Mouse (Mus musculus) CH12.LX (cell line): ENCODE measurements at regions not wholly inside any gene's neighbourhood (a gene's known extent, or its start where the extent isn't known, plus 50 kb on each side); places are given as distances from the start of the nearest gene placed in this dataset.

Source experiments
- DNase-seq: peaks from one replicate; pipeline ENCODE4 v3.0.0-alpha.2; 2013; ENCODE audit errors: extremely low read depth
- H3K27ac ChIP-seq: 2 replicates; pipeline ENCODE4 v1.5.1; 2012; ENCODE audit warnings: low read depth, mild to moderate bottlenecking, control low read depth, moderate library complexity; ENCODE audit not compliant: insufficient read depth
- H3K27me3 ChIP-seq: replicated peaks from 2 replicates; pipeline ENCODE3; 2012; ENCODE audit warnings: inconsistent platforms
- H3K36me3 ChIP-seq, 2 experiments: replicated peaks in 1 of 2; 2 replicates each; pipeline versions ENCODE3 to v1.6.1; 2012; ENCODE audit warnings: inconsistent platforms in 1 of 2, low read length in 1 of 2, mild to moderate bottlenecking in 1 of 2, mixed read lengths in 1 of 2, moderate library complexity in 1 of 2; ENCODE audit not compliant: control insufficient read depth in 1 of 2, insufficient read depth in 1 of 2
- H3K4me1 ChIP-seq, 2 experiments: 2 replicates each; pipeline ENCODE4 v1.6.1; 2012; ENCODE audit warnings: inconsistent platforms in 1 of 2, moderate library complexity in 1 of 2; ENCODE audit not compliant: insufficient read depth in 2 of 2, control insufficient read depth in 1 of 2
- H3K4me2 ChIP-seq: 2 replicates; pipeline ENCODE4 v1.6.1; 2012; ENCODE audit warnings: low read depth, mild to moderate bottlenecking, control low read depth; ENCODE audit not compliant: poor library complexity, insufficient read depth, severe bottlenecking
- H3K4me3 ChIP-seq, 3 experiments: fragments of 150-350 bp in 1 of 3; sonication (generic) in 1 of 3; replicated peaks in 1 of 3; 2 replicates each; pipeline versions ENCODE3 to v1.5.1; 2011 to 2012; ENCODE audit warnings: low read depth in 2 of 3, low read length in 2 of 3, mild to moderate bottlenecking in 2 of 3, moderate library complexity in 2 of 3, control low read depth in 1 of 3, improper control_type of control experiment in 1 of 3, inconsistent platforms in 1 of 3, mixed read lengths in 1 of 3; ENCODE audit not compliant: poor library complexity in 1 of 3
- H3K79me2 ChIP-seq: replicated peaks from 2 replicates; pipeline ENCODE4 v1.6.1; 2012; ENCODE audit warnings: mild to moderate bottlenecking, moderate library complexity; ENCODE audit not compliant: control insufficient read depth, poor library complexity, insufficient read depth, severe bottlenecking; ENCODE audit errors: extremely low read depth
- H3K9ac ChIP-seq: 2 replicates; pipeline ENCODE4 v1.6.1; 2012; ENCODE audit warnings: low read depth, mild to moderate bottlenecking, control low read depth, moderate library complexity; ENCODE audit not compliant: insufficient read depth
- H3K9me3 ChIP-seq: replicated peaks from 2 replicates; pipeline ENCODE3; 2012; ENCODE audit warnings: low read length, inconsistent platforms, mixed read lengths
- BHLHE40 ChIP-seq: IDR thresholded peaks from 2 replicates; pipeline ENCODE4 v1.6.1; 2011; ENCODE audit warnings: mild to moderate bottlenecking, low read depth, low read length, improper control_type of control experiment
- CHD1 ChIP-seq: IDR thresholded peaks from 2 replicates; pipeline ENCODE4 v1.6.1; 2012; ENCODE audit warnings: low read depth, low read length, improper control_type of control experiment, inconsistent platforms
- E2F4 ChIP-seq: IDR thresholded peaks from 2 replicates; pipeline ENCODE4 v1.6.1; 2011; ENCODE audit warnings: low read depth, low read length, improper control_type of control experiment; ENCODE audit not compliant: insufficient replicate concordance
- ETS1 ChIP-seq: conservative IDR thresholded peaks from 2 replicates; pipeline ENCODE4 v1.6.1; 2012; ENCODE audit warnings: low read depth, mild to moderate bottlenecking, inconsistent platforms, low read length, improper control_type of control experiment, moderate library complexity
- JUND ChIP-seq: conservative IDR thresholded peaks from 2 replicates; pipeline ENCODE4 v1.6.1; 2011; ENCODE audit warnings: low read depth, low read length, improper control_type of control experiment
- NELFE ChIP-seq: IDR thresholded peaks from 2 replicates; pipeline ENCODE4 v1.6.1; 2011; ENCODE audit warnings: low read depth, low read length, improper control_type of control experiment
- NRF1 ChIP-seq: IDR thresholded peaks from 2 replicates; pipeline ENCODE4 v1.6.1; 2014; ENCODE audit warnings: low read depth, mild to moderate bottlenecking, inconsistent platforms, low read length, improper control_type of control experiment, moderate library complexity
- PAX5 ChIP-seq: IDR thresholded peaks from 2 replicates; pipeline ENCODE4 v1.6.1; 2012; ENCODE audit warnings: low read length, inconsistent platforms, mixed read lengths
- POLR2A ChIP-seq: IDR thresholded peaks from 2 replicates; pipeline ENCODE4 v1.6.1; 2011; ENCODE audit warnings: low read depth, mild to moderate bottlenecking, improper control_type of control experiment, low read length
- POLR2AphosphoS2 ChIP-seq: IDR thresholded peaks from 2 replicates; pipeline ENCODE4 v1.6.1; 2011; ENCODE audit warnings: low read depth, low read length, improper control_type of control experiment
- TCF12 ChIP-seq: IDR thresholded peaks from 2 replicates; pipeline ENCODE4 v1.6.1; 2014; ENCODE audit warnings: low read depth, mild to moderate bottlenecking, inconsistent platforms, low read length, improper control_type of control experiment
- UBTF ChIP-seq: IDR thresholded peaks from 2 replicates; pipeline ENCODE4 v1.6.1; 2012; ENCODE audit warnings: low read depth, mild to moderate bottlenecking, inconsistent platforms, low read length, improper control_type of control experiment, moderate library complexity
- USF1 ChIP-seq: IDR thresholded peaks from 2 replicates; pipeline ENCODE4 v1.6.1; 2014; ENCODE audit warnings: low read depth, mild to moderate bottlenecking, inconsistent platforms, low read length, improper control_type of control experiment
- ZKSCAN1 ChIP-seq: IDR thresholded peaks from 2 replicates; pipeline ENCODE4 v1.6.1; 2012; ENCODE audit warnings: low read depth, inconsistent platforms, low read length, improper control_type of control experiment, borderline replicate concordance
- ZMIZ1 ChIP-seq: IDR thresholded peaks from 2 replicates; pipeline ENCODE4 v1.6.1; 2012; ENCODE audit warnings: low read depth, mild to moderate bottlenecking, inconsistent platforms, low read length, improper control_type of control experiment
- ZNF384 ChIP-seq: IDR thresholded peaks from 2 replicates; pipeline ENCODE4 v1.6.1; 2012; ENCODE audit warnings: low read depth, low read length, improper control_type of control experiment, inconsistent platforms
- dilution Hi-C: fragments of 300-500 bp; cut with MboI; formaldehyde crosslinking; loops from 2 replicates; pipeline ENCODE4 v1.14.3; 2020; ENCODE audit warnings: low sequenced_read_pairs; ENCODE audit not compliant: extremely low pct_unique_long_range_greater_than_20kb, extremely low pct_ligation_motif_present
- in situ Hi-C: fragments of 300-500 bp; cut with MboI; formaldehyde crosslinking; loops from 3 replicates; pipeline ENCODE4 v1.14.3; 2019; ENCODE audit warnings: low sequenced_read_pairs, low pct_ligation_motif_present, low pct_unique_long_range_greater_than_20kb, mixed read lengths

- Histone ChIP-seq H3K36me3 (no peaks in the 10 kb centered on the region), H3K4me2 (no peak overlapping the region), H3K9me3 (no peaks in the 10 kb centered on the region), H3K4me1 (no peaks in the 10 kb centered on the region), H3K4me3 (no peak overlapping the region), H3K9ac (no peak overlapping the region), H3K27ac (no peak overlapping the region), H3K27me3 (no peaks in the 10 kb centered on the region), H3K79me2 (no peaks in the 10 kb centered on the region; the same call in 1 of the 2 replicates)
- no peak for DNase-seq
- dilution Hi-C loops = no loop called here
- in situ Hi-C loops = no loop called here
- no peak for TF ChIP-seq ZMIZ1
- no peak for TF ChIP-seq JUND
- no peak for TF ChIP-seq TCF12
- TF ChIP-seq POLR2AphosphoS2 = no peak
- no peak for TF ChIP-seq ETS1
- TF ChIP-seq E2F4 = no peak
- no peak for TF ChIP-seq BHLHE40
- TF ChIP-seq NELFE = no peak
- TF ChIP-seq ZNF384 = no peak
- no peak for TF ChIP-seq NRF1
- TF ChIP-seq CHD1 = no peak
- no peak for TF ChIP-seq ZKSCAN1
These were observed 60.4 kb upstream of the C2cd4b start for GRCm38 (mm10) chr9:67698796-67699195.

DNA sequence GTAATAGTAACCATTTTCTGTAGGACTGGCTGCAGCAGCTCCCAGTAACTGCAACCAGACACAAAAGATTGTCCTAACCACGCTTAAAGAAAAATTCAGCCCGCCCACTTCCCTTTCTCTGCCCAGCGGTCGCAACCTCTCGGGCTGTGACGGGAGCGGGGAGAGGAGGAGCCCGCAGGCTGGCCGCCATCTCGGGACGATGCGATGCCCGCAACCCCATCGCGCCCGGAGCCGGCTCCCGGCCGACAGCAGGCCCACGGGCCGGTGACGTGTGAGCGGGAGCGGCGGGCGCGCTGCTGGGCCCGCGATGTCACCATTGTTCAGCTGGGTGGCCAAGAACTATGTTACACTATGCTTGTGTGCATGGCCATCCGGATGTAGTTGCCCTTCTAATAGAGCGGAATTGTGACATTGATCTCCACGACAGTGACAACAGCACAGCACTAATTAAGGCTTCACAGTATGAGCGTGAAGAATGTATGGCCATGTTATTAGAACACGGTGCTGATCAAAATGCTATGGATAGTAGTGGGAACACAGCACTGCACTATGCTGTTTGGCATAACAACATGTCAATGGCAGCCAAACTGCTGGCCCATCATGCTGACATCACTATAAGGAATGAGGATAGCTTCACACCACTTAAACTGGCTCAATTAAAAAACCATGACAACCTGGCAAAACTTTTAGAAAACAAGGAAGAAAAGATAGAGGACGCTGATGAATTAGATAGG, 59.2 kb upstream of the C2cd4b start:
- dilution Hi-C loops = no loop called here
- no peaks in the 10 kb centered on the region for H3K27me3 ChIP-seq

More for the DNA sequence above, 59.2 kb upstream of the C2cd4b start:
- Histone ChIP-seq H3K4me2 (no peak overlapping the region), H3K4me3 (no peak overlapping the region), H3K36me3 (no peaks in the 10 kb centered on the region), H3K79me2 (no peaks in the 10 kb centered on the region; the same call in 1 of the 2 replicates)
- no peak for DNase-seq
- no peak for TF ChIP-seq UBTF
- no peak for TF ChIP-seq POLR2AphosphoS2
- no peak for TF ChIP-seq PAX5
- TF ChIP-seq POLR2A = no peak
- no peak for TF ChIP-seq USF1
- no peak for TF ChIP-seq ETS1
- TF ChIP-seq NELFE = no peak
- TF ChIP-seq, all 38 proteins: peak for 0
- H3K4me1 ChIP-seq = no peaks in the 10 kb centered on the region
- H3K27ac ChIP-seq = no peak overlapping the region
- in situ Hi-C loops = no loop called here
- no peak overlapping the region for H3K9ac ChIP-seq
- H3K9me3 ChIP-seq = no peaks in the 10 kb centered on the region
